23 mouse cellular contexts compared by ENCODE assay signal in genomic region chr17:15817634-15818033, GRCm38 (mm10). TPM values are rescaled to one million over a fixed set of nuclear protein-coding genes. Genes with fewer than 3 reads are reported as not detected.
A peak's percentile ranks its signal among the peaks of the same experiment; 100 is the strongest.
DNase-seq lines count a peak whose midpoint lies in the region; ATAC-seq and TF ChIP-seq lines count a peak whose summit lies in the region.
"Had no signal": no experiment of that assay in that cellular context is flagged by ENCODE, and none has a peak within 500 bp of the region (broad histone marks: within the 10 kb centered on the region; RNA-seq: fewer than 3 reads in every experiment).

No protein-coding gene starts in this region.

- peaks cover 12% of the 10 kb centered on the region for H3K36me3 ChIP-seq in heart, embryonic 10.5 days
- H3K36me3 ChIP-seq in lung, postnatal 0 days (ENCODE audit: insufficient read depth, low read length): no peaks in the 10 kb centered on the region
- H3K36me3 ChIP-seq in neural tube, embryonic 15.5 days: no peaks in the 10 kb centered on the region
- H3K36me3 ChIP-seq: hindbrain, embryonic 15.5 days; liver, embryonic 13.5 days; midbrain, embryonic 15.5 days had no signal

- no peak overlapping the region for H3K27ac ChIP-seq in heart, embryonic 10.5 days
- H3K27ac ChIP-seq in lung, postnatal 0 days (ENCODE audit: low read length): no peak overlapping the region
- H3K27ac ChIP-seq in neural tube, embryonic 15.5 days (replicated peaks): no peak overlapping the region
- H3K27ac ChIP-seq: embryonic facial prominence, embryonic 12.5 days; hindbrain, embryonic 15.5 days; intestine, embryonic 15.5 days; liver, embryonic 13.5 days; midbrain, embryonic 15.5 days had no signal

- ATAC-seq in lung, postnatal 0 days: peak; percentile 32; the same call in 1 of the 2 replicates
- no peak for ATAC-seq in neural tube, embryonic 15.5 days (ENCODE audit: low FRiP score)
- ATAC-seq in inflammation-experienced regulatory T-cells, adult 6 months: no peak
- ATAC-seq: intestine, embryonic 15.5 days had no signal

- no peak for TF ChIP-seq POLR2A in lung, adult 2 months (IDR thresholded peaks at IDR 0.05; ENCODE audit: borderline replicate concordance, extremely low read depth, low read depth, low read length)

- WGBS in heart, embryonic 10.5 days: 85% methylated on average over 2 of the region's 2 CpGs
- WGBS in lung, postnatal 0 days: 85% methylated on average over 2 of the region's 2 CpGs
- WGBS in lung, adult 2 months: 78% methylated on average over 2 of the region's 2 CpGs
- 94% methylated on average over 2 of the region's 2 CpGs for WGBS in neural tube, embryonic 15.5 days

- TF ChIP-seq CTCF in lung, postnatal 0 days (IDR thresholded peaks at IDR 0.05): no peak
- TF ChIP-seq CTCF in lung, adult 2 months (IDR thresholded peaks at IDR 0.05; ENCODE audit: insufficient read depth, low read length): no peak

- no peaks in the 10 kb centered on the region for H3K9me3 ChIP-seq in heart, embryonic 10.5 days
- H3K9me3 ChIP-seq in lung, postnatal 0 days (ENCODE audit: low read length): no peaks in the 10 kb centered on the region
- H3K9me3 ChIP-seq in neural tube, embryonic 15.5 days (replicated peaks): no peaks in the 10 kb centered on the region
- H3K9me3 ChIP-seq: embryonic facial prominence, embryonic 12.5 days; hindbrain, embryonic 15.5 days; intestine, embryonic 15.5 days; limb, embryonic 12.5 days; liver, embryonic 13.5 days; megakaryocyte, embryonic 14.5 days; midbrain, embryonic 15.5 days had no signal

- no peak overlapping the region for H3K4me3 ChIP-seq in heart, embryonic 10.5 days
- H3K4me3 ChIP-seq in lung, postnatal 0 days (ENCODE audit: low read depth, low read length): no peak overlapping the region
- H3K4me3 ChIP-seq in lung, adult 2 months (replicated peaks; ENCODE audit: extremely low read depth, low read depth, low read length): no peak overlapping the region
- no peak overlapping the region for H3K4me3 ChIP-seq in neural tube, embryonic 15.5 days (replicated peaks)
- H3K4me3 ChIP-seq: embryonic facial prominence, embryonic 12.5 days; hindbrain, embryonic 15.5 days; intestine, embryonic 15.5 days; limb, embryonic 12.5 days; liver, embryonic 13.5 days; megakaryocyte, embryonic 14.5 days; midbrain, embryonic 15.5 days had no signal

- no peaks in the 10 kb centered on the region for H3K27me3 ChIP-seq in heart, embryonic 10.5 days (ENCODE audit: insufficient read depth, poor library complexity, severe bottlenecking)
- H3K27me3 ChIP-seq in lung, postnatal 0 days (replicated peaks; ENCODE audit: insufficient read depth, low read length): no peaks in the 10 kb centered on the region
- H3K27me3 ChIP-seq in neural tube, embryonic 15.5 days (replicated peaks): no peaks in the 10 kb centered on the region
- H3K27me3 ChIP-seq: embryonic facial prominence, embryonic 12.5 days; hindbrain, embryonic 15.5 days; intestine, embryonic 15.5 days; limb, embryonic 12.5 days; midbrain, embryonic 15.5 days had no signal

- TF ChIP-seq EP300 in lung, postnatal 0 days (IDR thresholded peaks at IDR 0.05): no peak

- H3K4me1 ChIP-seq in heart, embryonic 10.5 days: peaks cover 32% of the 10 kb centered on the region
- peaks cover 23% of the 10 kb centered on the region; the same call in 1 of the 2 replicates for H3K4me1 ChIP-seq in lung, postnatal 0 days (ENCODE audit: insufficient read depth, low read depth, low read length)
- peaks cover 32% of the 10 kb centered on the region for H3K4me1 ChIP-seq in lung, adult 2 months (ENCODE audit: control insufficient read depth, insufficient read depth, low read length)
- peaks cover 72% of the 10 kb centered on the region for H3K4me1 ChIP-seq in neural tube, embryonic 15.5 days
- H3K4me1 ChIP-seq: liver, embryonic 13.5 days; megakaryocyte, embryonic 14.5 days had no signal

- no peak overlapping the region for H3K4me2 ChIP-seq in lung, postnatal 0 days (replicated peaks; ENCODE audit: low read depth, low read length)
- no peak overlapping the region for H3K4me2 ChIP-seq in neural tube, embryonic 15.5 days
- H3K4me2 ChIP-seq: embryonic facial prominence, embryonic 12.5 days; hindbrain, embryonic 15.5 days; intestine, embryonic 15.5 days; limb, embryonic 12.5 days; liver, embryonic 13.5 days; lung, embryonic 14.5 days; midbrain, embryonic 15.5 days had no signal

- no peak overlapping the region for H3K9ac ChIP-seq in lung, postnatal 0 days (replicated peaks; ENCODE audit: low read depth)
- 0 out of 2 replicates have a peak overlapping the region, but pooled peaks have one; percentile 15 for H3K9ac ChIP-seq in neural tube, embryonic 15.5 days (replicated peaks)
- H3K9ac ChIP-seq: embryonic facial prominence, embryonic 12.5 days; hindbrain, embryonic 15.5 days; intestine, embryonic 15.5 days; limb, embryonic 12.5 days; liver, embryonic 13.5 days; lung, embryonic 14.5 days; midbrain, embryonic 15.5 days had no signal

- DNase-seq in heart, adult 11 months: peak; percentile 80
- DNase-seq in heart, embryonic 10.5 days (ENCODE audit: low spot score): no peak
- DNase-seq in lung, postnatal 0 days (ENCODE audit: low spot score): no peak
- no peak for DNase-seq in lung, adult 2 months
- DNase-seq in cerebellum, adult 9-11 months: no peak
- DNase-seq: cerebellum, adult 11-12 months; heart, postnatal 10 days; kidney, adult 8-10 months; kidney, postnatal 25 days; layer of hippocampus, postnatal 36 days; liver, embryonic 13.5 days; lung, postnatal 36 days; right cerebral cortex, postnatal 25 days; thymus, adult 2 months had no signal

RNA-seq across cellular contexts. Expression of gene Rgmb, which starts 13.2 kb away (rescaled TPM):
- polyA plus RNA-seq in heart, embryonic 10.5 days (2016; fragmentation: Nextera tagmentation; extraction: Ambion mirVana): 7.1 and 10.7 TPM in 2 replicates
- polyA plus RNA-seq in lung, postnatal 0 days (2015; fragmentation: Nextera tagmentation; extraction: Ambion mirVana): 15.2 and 15.9 TPM in 2 replicates
- 41.4 and 65.1 TPM in 2 replicates for polyA plus RNA-seq in lung, adult 2 months (2012; rRNA removed)
- 43.3 and 53.7 TPM in 2 replicates for polyA plus RNA-seq in neural tube, embryonic 15.5 days (2015; fragmentation: Nextera tagmentation; extraction: Ambion mirVana)
- polyA plus RNA-seq in inflammation-experienced regulatory T-cells, adult 6 months (2017; shearing (Covaris generic)): under 1 TPM; 0.44 to 0.57 (median 0.52) TPM
